Mouse (Mus musculus): ENCODE results near the gene Hgf. TPM values are rescaled to one million over a fixed set of nuclear protein-coding genes. Genes with fewer than 3 reads are reported as not detected.

Hgf gene
- 2.4 and 3.8 TPM in 2 replicates for polyA plus RNA-seq (2015; fragmentation: Nextera tagmentation; extraction: Ambion mirVana)

DNA sequence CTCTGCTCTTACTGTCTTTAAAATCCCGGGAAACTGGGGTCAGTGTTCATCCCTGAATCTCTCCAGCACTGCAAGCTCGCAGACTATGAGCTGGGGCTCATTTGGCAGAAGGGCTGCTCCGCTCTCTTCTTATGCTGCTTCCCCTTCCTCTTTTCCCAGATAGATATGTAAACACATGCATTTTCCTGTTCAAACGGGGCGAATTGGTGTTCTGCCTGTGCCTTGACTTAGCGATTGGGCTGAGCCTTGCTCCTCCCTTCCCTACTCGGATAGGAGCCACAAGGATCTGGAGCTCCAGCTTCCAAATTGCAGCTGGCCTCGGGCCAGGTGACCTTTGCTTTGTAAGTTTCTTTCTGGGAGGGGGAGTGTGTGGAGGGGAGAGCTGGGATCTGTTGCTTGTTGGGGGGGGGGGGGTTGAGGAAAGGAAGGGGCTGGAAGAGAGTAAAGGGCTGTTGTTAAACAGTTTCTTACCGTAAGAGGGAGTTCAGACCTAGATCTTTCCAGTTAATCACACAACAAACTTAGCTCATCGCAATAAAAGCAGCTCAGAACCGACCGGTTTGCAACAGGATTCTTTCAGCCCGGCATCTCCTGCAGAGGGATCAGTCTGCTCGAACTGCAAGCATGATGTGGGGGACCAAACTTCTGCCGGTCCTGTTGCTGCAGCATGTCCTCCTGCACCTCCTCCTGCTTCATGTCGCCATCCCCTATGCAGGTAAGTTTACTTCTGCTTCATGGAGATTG, at the start of gene Hgf:
Hgf (plus strand) TSS at position 192 of the 744 bp plus-strand sequence.
- H3K4me3 ChIP-seq (ENCODE audit: low read length), result peak within 1 kb of the TSS; percentile 41
- peak; percentile 92 for ATAC-seq (ENCODE audit: low FRiP score, low TSS enrichment)
- no peaks in the 10 kb centered on the region for H3K27me3 ChIP-seq (ENCODE audit: insufficient read depth, low read length)
- no peaks in the 10 kb centered on the region for H3K9me3 ChIP-seq (ENCODE audit: low read length)
- H3K4me1 ChIP-seq (ENCODE audit: insufficient read depth, low read length), result 0 out of 2 replicates have a peak, but pooled peaks cover 6% of the 10 kb centered on the region
- H3K4me2 ChIP-seq (replicated peaks; ENCODE audit: low read depth, low read length), result peak within 1 kb of the TSS; percentile 48
- H3K36me3 ChIP-seq (ENCODE audit: insufficient read depth, low read length), result no peaks in the 10 kb centered on the region
- H3K9ac ChIP-seq (replicated peaks; ENCODE audit: low read length), result peak within 1 kb of the TSS; percentile 47
- H3K27ac ChIP-seq (ENCODE audit: low read length), result peak within 1 kb of the TSS; percentile 76
- 5% methylated on average over 16 of the region's 16 CpGs for WGBS

DNA sequence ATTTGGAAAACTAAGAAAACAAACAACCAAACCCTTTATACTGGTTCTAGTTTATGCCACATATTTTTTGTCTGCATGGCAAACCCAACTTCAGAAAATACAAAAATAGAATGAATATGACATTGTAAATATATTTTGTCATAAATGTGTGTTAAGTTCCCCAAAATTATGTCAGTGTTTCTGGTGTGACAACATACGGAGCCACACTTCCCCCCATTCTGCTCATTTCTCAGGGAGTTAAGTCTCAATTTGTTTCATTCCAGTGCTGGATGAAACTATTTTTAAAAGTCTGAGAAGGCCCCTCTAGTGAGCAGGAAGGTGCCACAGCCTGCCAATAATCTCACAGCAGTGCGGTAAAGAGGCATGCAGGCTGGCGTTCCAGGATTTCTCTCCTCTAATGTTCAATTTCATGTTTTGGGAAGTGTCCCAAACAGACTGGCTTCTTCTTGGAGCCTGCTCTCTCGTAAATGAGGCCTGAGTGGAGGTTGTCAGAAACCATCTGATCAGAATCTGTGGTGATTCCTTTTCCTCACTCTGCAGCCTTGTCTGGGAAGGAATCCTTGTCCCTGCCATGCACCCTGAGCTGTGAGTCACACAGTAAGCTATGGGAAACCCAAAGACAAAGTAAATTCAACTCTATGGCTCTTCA, 46.5 kb upstream of the Hgf start:
- Histone ChIP-seq H3K36me3 (ENCODE audit: insufficient read depth, low read length) (no peaks in the 10 kb centered on the region), H3K9me3 (ENCODE audit: low read length) (no peaks in the 10 kb centered on the region), H3K27me3 (ENCODE audit: insufficient read depth, low read length) (no peaks in the 10 kb centered on the region), H3K4me2 (replicated peaks; ENCODE audit: low read depth, low read length) (no peak overlapping the region), H3K9ac (replicated peaks; ENCODE audit: low read length) (no peak overlapping the region), H3K4me1 (ENCODE audit: insufficient read depth, low read length) (no peaks in the 10 kb centered on the region), H3K4me3 (ENCODE audit: low read length) (no peak overlapping the region), H3K27ac (ENCODE audit: low read length) (no peak overlapping the region)
- no peak for ATAC-seq (ENCODE audit: low FRiP score, low TSS enrichment)
- WGBS, result 75% methylated on average over 4 of the region's 4 CpGs

DNA sequence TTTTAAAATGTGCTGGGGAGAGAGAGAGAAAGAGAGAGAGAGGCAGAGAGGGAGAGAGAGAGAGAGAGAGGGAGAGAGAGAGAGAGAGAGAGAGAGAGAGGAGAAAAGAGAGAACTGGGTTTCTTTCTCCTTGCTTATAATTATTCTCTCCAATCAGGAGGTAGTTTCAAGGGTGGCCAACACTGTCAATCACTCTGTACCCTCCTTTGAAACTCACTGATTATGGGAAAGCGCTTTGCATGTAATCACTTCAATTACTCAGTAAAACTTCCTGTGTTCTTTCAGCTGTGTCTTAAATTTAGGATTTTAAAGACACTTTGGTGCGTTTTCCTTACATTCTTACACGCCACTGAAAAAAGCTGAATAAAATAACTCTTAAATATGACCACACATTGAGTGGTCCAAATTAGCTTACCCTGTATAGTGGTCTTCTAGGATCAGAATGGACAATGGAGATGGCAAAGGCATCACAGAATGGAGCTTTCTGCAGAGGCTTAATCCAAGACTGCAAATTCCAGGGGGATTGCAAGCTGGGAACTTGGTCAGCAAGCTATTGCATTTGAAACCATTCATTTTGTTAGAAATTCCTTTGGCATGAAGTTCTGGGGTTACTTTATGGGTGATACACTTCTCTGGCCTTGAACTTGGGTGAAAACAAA, 21.5 kb upstream of the Hgf start:
- H3K4me2 ChIP-seq (replicated peaks; ENCODE audit: low read depth, low read length), result no peak overlapping the region
- H3K4me1 ChIP-seq (ENCODE audit: insufficient read depth, low read length), result no peaks in the 10 kb centered on the region
- no peak overlapping the region for H3K27ac ChIP-seq (ENCODE audit: low read length)
- H3K36me3 ChIP-seq (ENCODE audit: insufficient read depth, low read length), result no peaks in the 10 kb centered on the region
- H3K9ac ChIP-seq (replicated peaks; ENCODE audit: low read length), result no peak overlapping the region
- H3K4me3 ChIP-seq (ENCODE audit: low read length), result no peak overlapping the region
- 0 out of 2 replicates have a peak, but pooled peaks cover 3% of the 10 kb centered on the region for H3K9me3 ChIP-seq (ENCODE audit: low read length)
- WGBS, result 75% methylated on average over 3 of the region's 3 CpGs
- ATAC-seq (ENCODE audit: low FRiP score, low TSS enrichment), result no peak
- H3K27me3 ChIP-seq (ENCODE audit: insufficient read depth, low read length), result no peaks in the 10 kb centered on the region

DNA sequence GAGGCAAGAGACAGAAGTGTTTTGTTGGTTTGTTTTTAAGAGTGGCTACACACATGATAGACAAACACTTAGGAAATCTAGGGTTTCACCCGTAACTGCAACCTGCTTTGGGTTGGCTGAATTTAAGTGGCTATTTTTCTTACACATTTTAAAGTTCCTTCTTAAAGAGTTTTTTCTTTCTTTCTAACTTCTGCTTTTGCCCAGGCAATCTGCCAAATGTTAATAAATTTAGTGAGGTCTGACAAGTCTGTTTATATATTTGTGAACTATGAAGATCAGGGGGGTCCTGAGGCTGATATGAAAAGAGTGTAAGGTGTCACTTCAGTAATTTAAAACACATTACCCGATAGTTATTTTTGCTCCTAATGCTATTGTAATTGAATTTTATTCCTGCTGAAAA, 15.2 kb upstream of the Hgf start:
- Histone ChIP-seq H3K27me3 (ENCODE audit: insufficient read depth, low read length) (no peaks in the 10 kb centered on the region), H3K4me1 (ENCODE audit: insufficient read depth, low read length) (no peaks in the 10 kb centered on the region), H3K27ac (ENCODE audit: low read length) (no peak overlapping the region), H3K4me2 (replicated peaks; ENCODE audit: low read depth, low read length) (no peak overlapping the region), H3K4me3 (ENCODE audit: low read length) (no peak overlapping the region), H3K9me3 (ENCODE audit: low read length) (0 out of 2 replicates have a peak, but pooled peaks cover 3% of the 10 kb centered on the region), H3K36me3 (ENCODE audit: insufficient read depth, low read length) (no peaks in the 10 kb centered on the region), H3K9ac (replicated peaks; ENCODE audit: low read length) (no peak overlapping the region)
- WGBS, result 42% methylated on average over 2 of the region's 2 CpGs
- ATAC-seq (ENCODE audit: low FRiP score, low TSS enrichment), result no peak

DNA sequence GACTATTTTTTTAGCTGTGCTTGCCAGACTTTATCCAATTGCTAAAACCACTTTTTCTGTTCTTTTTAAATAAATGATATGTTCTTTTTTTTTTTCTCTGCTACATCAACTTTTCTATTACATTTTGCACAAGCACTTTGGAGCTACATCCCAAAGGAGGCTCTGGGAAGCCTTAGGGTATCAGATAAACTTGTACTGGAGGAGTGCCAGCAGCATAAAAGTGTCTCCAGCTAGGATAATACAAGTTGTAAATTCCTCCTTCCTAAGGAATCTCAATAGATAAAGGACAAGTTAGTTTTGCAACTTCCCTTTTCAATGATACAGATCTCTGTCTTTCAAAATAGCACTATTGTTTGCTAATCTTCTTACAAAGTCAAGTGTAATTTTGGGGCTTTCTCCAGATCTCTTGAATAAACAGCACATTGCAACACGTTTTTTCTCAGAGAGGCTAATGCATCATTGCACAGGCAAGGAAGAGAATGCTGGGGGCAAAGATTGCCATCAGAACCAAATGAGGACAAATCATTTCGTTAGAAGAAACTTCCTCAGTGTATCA, 11.7 kb upstream of the Hgf start:
- H3K4me2 ChIP-seq (replicated peaks; ENCODE audit: low read depth, low read length), result no peak overlapping the region
- no peaks in the 10 kb centered on the region for H3K27me3 ChIP-seq (ENCODE audit: insufficient read depth, low read length)
- 12% methylated on average over 2 of the region's 2 CpGs for WGBS
- H3K4me3 ChIP-seq (ENCODE audit: low read length), result no peak overlapping the region
- no peaks in the 10 kb centered on the region for H3K9me3 ChIP-seq (ENCODE audit: low read length)
- H3K36me3 ChIP-seq (ENCODE audit: insufficient read depth, low read length), result no peaks in the 10 kb centered on the region
- no peaks in the 10 kb centered on the region for H3K4me1 ChIP-seq (ENCODE audit: insufficient read depth, low read length)
- no peak overlapping the region for H3K27ac ChIP-seq (ENCODE audit: low read length)
- ATAC-seq (ENCODE audit: low FRiP score, low TSS enrichment), result no peak
- H3K9ac ChIP-seq (replicated peaks; ENCODE audit: low read length), result no peak overlapping the region

DNA sequence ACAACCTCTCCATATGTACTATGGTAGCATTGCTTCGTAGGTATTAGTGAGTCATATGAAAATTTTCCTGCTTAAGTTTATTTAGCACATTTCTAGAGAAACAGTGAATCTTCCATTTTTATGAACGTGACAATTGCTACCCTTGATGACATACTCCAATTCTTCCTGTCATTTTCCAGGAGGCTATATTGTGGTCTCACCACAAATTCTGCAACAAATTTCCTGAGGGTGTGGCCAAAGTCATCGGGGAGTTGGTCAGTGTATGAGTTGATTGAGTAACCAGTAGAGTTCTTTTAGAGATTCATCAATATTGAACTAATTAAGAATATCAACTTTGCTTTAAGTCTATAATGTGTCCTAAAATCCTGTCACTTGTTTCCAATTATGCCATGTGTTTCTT, 5.8 kb upstream of the Hgf start:
- H3K4me2 ChIP-seq (replicated peaks; ENCODE audit: low read depth, low read length), result no peak overlapping the region
- H3K9me3 ChIP-seq (ENCODE audit: low read length), result no peaks in the 10 kb centered on the region

DNA sequence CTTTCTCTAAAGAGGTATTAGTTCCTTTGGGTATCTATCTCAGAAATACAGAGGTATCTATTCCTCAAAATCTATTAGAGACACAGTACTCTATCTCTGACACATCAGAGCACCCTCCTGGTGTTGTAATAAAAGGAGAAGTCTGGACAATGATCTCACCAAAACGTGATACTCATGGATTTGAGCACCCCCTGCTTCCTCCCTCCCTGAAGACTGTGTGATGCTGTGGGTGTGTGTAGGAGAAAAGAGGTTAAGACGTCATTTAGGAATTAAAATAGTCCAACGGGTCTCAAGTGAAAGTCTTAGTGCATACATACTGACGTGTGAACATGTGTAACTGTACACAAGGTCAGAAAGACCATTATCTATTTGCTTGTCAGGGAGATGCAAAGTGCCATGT, 648 bp upstream of the Hgf start:
- Histone ChIP-seq H3K36me3 (ENCODE audit: insufficient read depth, low read length) (no peaks in the 10 kb centered on the region), H3K9me3 (ENCODE audit: low read length) (no peaks in the 10 kb centered on the region), H3K27ac (ENCODE audit: low read length) (no peak overlapping the region), H3K4me1 (ENCODE audit: insufficient read depth, low read length) (0 out of 2 replicates have a peak, but pooled peaks cover 6% of the 10 kb centered on the region), H3K4me3 (ENCODE audit: low read length) (no peak overlapping the region), H3K27me3 (ENCODE audit: insufficient read depth, low read length) (no peaks in the 10 kb centered on the region), H3K9ac (replicated peaks; ENCODE audit: low read length) (no peak overlapping the region), H3K4me2 (replicated peaks; ENCODE audit: low read depth, low read length) (peak overlapping the region; percentile 48; the same call in 1 of the 2 replicates)
- 61% methylated on average over 4 of the region's 4 CpGs for WGBS
- ATAC-seq (ENCODE audit: low FRiP score, low TSS enrichment), result no peak

More for the DNA sequence above, 5.8 kb upstream of the Hgf start:
- H3K36me3 ChIP-seq (ENCODE audit: insufficient read depth, low read length), result no peaks in the 10 kb centered on the region
- WGBS, result 84% methylated on average over 3 of the region's 3 CpGs
- H3K9ac ChIP-seq (replicated peaks; ENCODE audit: low read length), result no peak overlapping the region
- no peak overlapping the region for H3K4me3 ChIP-seq (ENCODE audit: low read length)
- ATAC-seq (ENCODE audit: low FRiP score, low TSS enrichment), result no peak
- H3K4me1 ChIP-seq (ENCODE audit: insufficient read depth, low read length), result no peaks in the 10 kb centered on the region
- no peaks in the 10 kb centered on the region for H3K27me3 ChIP-seq (ENCODE audit: insufficient read depth, low read length)
- H3K27ac ChIP-seq (ENCODE audit: low read length), result no peak overlapping the region

DNA sequence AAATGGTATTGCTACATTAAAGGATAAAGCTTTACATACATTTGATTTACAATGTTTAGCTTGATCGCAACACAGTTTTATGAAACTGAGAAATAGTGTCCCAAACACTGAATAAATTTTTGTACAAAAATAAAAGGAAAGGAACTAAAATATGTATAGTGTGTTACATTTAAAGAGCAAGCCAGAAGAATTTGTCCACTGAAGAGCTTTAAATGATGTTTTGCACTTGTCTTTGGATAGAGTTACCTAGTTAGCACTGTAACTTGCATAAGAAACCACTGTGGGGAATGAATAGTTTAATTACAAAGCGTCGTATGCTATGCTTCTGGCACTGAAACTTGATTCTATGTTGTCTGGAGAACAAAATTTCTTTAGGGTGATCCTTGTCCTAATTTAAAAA, 7.0 kb downstream of the Hgf start:
- no peaks in the 10 kb centered on the region for H3K9me3 ChIP-seq (ENCODE audit: low read length)
- H3K4me2 ChIP-seq (replicated peaks; ENCODE audit: low read depth, low read length), result no peak overlapping the region
- no peak overlapping the region for H3K4me3 ChIP-seq (ENCODE audit: low read length)
- H3K27ac ChIP-seq (ENCODE audit: low read length), result no peak overlapping the region
- WGBS, result 76% methylated on average over 3 of the region's 3 CpGs
- H3K4me1 ChIP-seq (ENCODE audit: insufficient read depth, low read length), result no peaks in the 10 kb centered on the region
- no peak for ATAC-seq (ENCODE audit: low FRiP score, low TSS enrichment)
- H3K9ac ChIP-seq (replicated peaks; ENCODE audit: low read length), result no peak overlapping the region
- no peaks in the 10 kb centered on the region for H3K27me3 ChIP-seq (ENCODE audit: insufficient read depth, low read length)
- H3K36me3 ChIP-seq (ENCODE audit: insufficient read depth, low read length), result no peaks in the 10 kb centered on the region

DNA sequence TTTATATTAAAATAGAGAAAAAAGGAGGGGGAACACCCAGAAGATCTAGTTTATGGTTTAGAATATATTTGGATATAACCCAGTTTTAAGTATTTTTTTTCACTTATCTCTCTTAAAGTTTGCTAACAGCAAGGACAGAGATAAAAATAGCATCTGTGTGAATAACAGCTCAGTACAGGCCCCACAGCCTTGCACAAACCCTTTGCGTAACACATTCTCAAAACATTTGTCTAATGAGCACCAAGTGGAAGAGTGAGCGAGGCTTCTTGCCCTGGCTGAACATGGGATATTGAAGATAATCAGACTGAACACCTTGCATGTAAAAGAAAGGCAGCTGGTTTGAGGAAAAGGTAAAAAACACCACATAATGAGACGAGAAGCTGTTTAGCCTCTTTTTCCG, 15.7 kb downstream of the Hgf start:
- Histone ChIP-seq H3K27me3 (ENCODE audit: insufficient read depth, low read length) (no peaks in the 10 kb centered on the region), H3K27ac (ENCODE audit: low read length) (no peak overlapping the region), H3K9me3 (ENCODE audit: low read length) (no peaks in the 10 kb centered on the region), H3K9ac (replicated peaks; ENCODE audit: low read length) (no peak overlapping the region), H3K4me2 (replicated peaks; ENCODE audit: low read depth, low read length) (no peak overlapping the region), H3K4me3 (ENCODE audit: low read length) (no peak overlapping the region), H3K36me3 (ENCODE audit: insufficient read depth, low read length) (no peaks in the 10 kb centered on the region), H3K4me1 (ENCODE audit: insufficient read depth, low read length) (no peaks in the 10 kb centered on the region)
- ATAC-seq (ENCODE audit: low FRiP score, low TSS enrichment), result no peak
- 83% methylated on average over 4 of the region's 4 CpGs for WGBS

Measured in kidney, embryonic 16.5 days (tissue).